Mouse (Mus musculus): ENCODE results near the gene Sbno2. TPM values are rescaled to one million over a fixed set of nuclear protein-coding genes. Genes with fewer than 3 reads are reported as not detected.

The Sbno2 gene
- polyA plus RNA-seq, 1 experiment from 2014 or later: 9.6 TPM

DNA sequence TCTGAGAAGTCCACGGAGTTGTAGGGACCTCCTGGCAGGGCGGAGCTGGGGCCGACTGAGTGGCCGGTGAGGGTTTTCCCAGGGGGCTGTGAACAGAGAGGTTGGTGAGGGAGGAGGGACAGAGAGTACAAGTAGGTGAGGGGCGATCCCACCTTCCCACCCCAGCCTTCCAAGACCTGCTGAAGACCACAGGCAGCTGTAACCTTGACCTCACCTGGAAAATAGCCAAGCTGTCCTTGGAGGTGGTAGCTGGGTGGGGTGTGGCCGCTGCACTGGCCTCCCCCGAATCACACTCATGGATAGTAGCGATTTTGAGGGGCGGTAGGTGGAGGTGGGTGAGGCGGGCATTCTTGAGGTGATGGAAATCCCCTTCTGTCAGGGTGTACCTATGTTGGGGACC, 29.8 kb upstream of the Sbno2 start:
- DNase-seq (ENCODE audit: low spot score) (no peak), ATAC-seq (replicated peaks; ENCODE audit: low FRiP score, low read depth) (no peak)
- peaks cover 30% of the 10 kb centered on the region; the same call in 1 of the 2 replicates for H3K4me1 ChIP-seq (replicated peaks; ENCODE audit: insufficient read depth, low read length)
- H3K27ac ChIP-seq: no peak overlapping the region
- no peaks in the 10 kb centered on the region for H3K27me3 ChIP-seq (ENCODE audit: insufficient read depth, low read length)
- H3K4me2 ChIP-seq (ENCODE audit: low read length): no peak overlapping the region
- WGBS: 83% methylated on average over 10 of the region's 10 CpGs
- no peak for TF ChIP-seq CTCF (IDR thresholded peaks at IDR 0.05; ENCODE audit: low read depth)
- no peak overlapping the region for H3K9ac ChIP-seq (ENCODE audit: low read depth, low read length)
- no peak overlapping the region for H3K4me3 ChIP-seq (replicated peaks; ENCODE audit: low read depth, low read length)
- no peaks in the 10 kb centered on the region for H3K9me3 ChIP-seq (replicated peaks; ENCODE audit: low read length)
- peaks cover 2% of the 10 kb centered on the region; the same call in 1 of the 2 replicates for H3K36me3 ChIP-seq (ENCODE audit: insufficient read depth, low read length)

DNA sequence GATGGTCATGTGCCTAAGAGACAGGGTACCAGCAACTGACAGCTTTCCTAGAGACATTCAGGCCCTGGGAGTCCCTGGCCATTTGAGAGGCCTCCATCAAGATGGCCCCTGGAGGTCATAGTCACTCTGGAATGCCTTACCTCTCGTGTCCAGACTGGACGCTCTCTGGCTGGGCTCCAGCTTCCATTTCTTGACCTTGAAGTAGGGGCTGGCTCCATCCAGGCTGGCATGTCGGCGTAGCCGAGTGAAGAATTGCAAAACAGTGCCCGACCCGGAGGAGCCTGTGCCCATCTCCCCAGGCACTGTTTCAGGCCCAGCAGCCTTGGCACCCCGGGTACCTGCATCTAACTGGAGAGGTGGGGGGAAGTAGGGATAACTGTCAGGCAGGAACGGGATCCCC, 29.1 kb upstream of the Sbno2 start:
- Histone ChIP-seq H3K4me2 (ENCODE audit: low read length) (no peak overlapping the region), H3K36me3 (ENCODE audit: insufficient read depth, low read length) (peaks cover 10% of the 10 kb centered on the region), H3K27ac (no peak overlapping the region), H3K27me3 (ENCODE audit: insufficient read depth, low read length) (no peaks in the 10 kb centered on the region), H3K9ac (ENCODE audit: low read depth, low read length) (no peak overlapping the region), H3K4me1 (replicated peaks; ENCODE audit: insufficient read depth, low read length) (peaks cover 30% of the 10 kb centered on the region; the same call in 1 of the 2 replicates), H3K4me3 (replicated peaks; ENCODE audit: low read depth, low read length) (no peak overlapping the region), H3K9me3 (replicated peaks; ENCODE audit: low read length) (no peaks in the 10 kb centered on the region)
- ATAC-seq (replicated peaks; ENCODE audit: low FRiP score, low read depth): no peak
- 76% methylated on average over 9 of the region's 9 CpGs for WGBS
- DNase-seq (ENCODE audit: low spot score): no peak
- no peak for TF ChIP-seq CTCF (IDR thresholded peaks at IDR 0.05; ENCODE audit: low read depth)

GRCm38 (mm10) chr10:80133226-80133849, 28.0 kb upstream of the Sbno2 start:
- DNase-seq (ENCODE audit: low spot score): no peak
- 70% methylated on average over 8 of the region's 8 CpGs for WGBS

GRCm38 (mm10) chr10:80131952-80132350, 26.6 kb upstream of the Sbno2 start:
- H3K27me3 ChIP-seq (ENCODE audit: insufficient read depth, low read length): no peaks in the 10 kb centered on the region
- H3K36me3 ChIP-seq (ENCODE audit: insufficient read depth, low read length): peaks cover 34% of the 10 kb centered on the region
- H3K4me3 ChIP-seq (replicated peaks; ENCODE audit: low read depth, low read length): no peak overlapping the region
- WGBS: 47% methylated on average over 27 of the region's 27 CpGs
- H3K4me2 ChIP-seq (ENCODE audit: low read length): peak overlapping the region; percentile 23; the same call in 1 of the 2 replicates
- H3K27ac ChIP-seq: no peak overlapping the region
- H3K9me3 ChIP-seq (replicated peaks; ENCODE audit: low read length): no peaks in the 10 kb centered on the region
- no peak for TF ChIP-seq CTCF (IDR thresholded peaks at IDR 0.05; ENCODE audit: low read depth)
- H3K9ac ChIP-seq (ENCODE audit: low read depth, low read length): no peak overlapping the region
- H3K4me1 ChIP-seq (replicated peaks; ENCODE audit: insufficient read depth, low read length): peaks cover 12% of the 10 kb centered on the region; the same call in 1 of the 2 replicates
- no peak; the same call in 1 of the 2 replicates for ATAC-seq (replicated peaks; ENCODE audit: low FRiP score, low read depth)
- no peak for DNase-seq (ENCODE audit: low spot score)

More at GRCm38 (mm10) chr10:80133226-80133849, 28.0 kb upstream of the Sbno2 start:
- no peak overlapping the region for H3K27ac ChIP-seq
- TF ChIP-seq CTCF (IDR thresholded peaks at IDR 0.05; ENCODE audit: low read depth): peak; percentile 25; the same call in 1 of the 2 replicates
- ATAC-seq (replicated peaks; ENCODE audit: low FRiP score, low read depth): no peak
- peaks cover 20% of the 10 kb centered on the region for H3K36me3 ChIP-seq (ENCODE audit: insufficient read depth, low read length)
- H3K4me3 ChIP-seq (replicated peaks; ENCODE audit: low read depth, low read length): no peak overlapping the region
- no peak overlapping the region for H3K9ac ChIP-seq (ENCODE audit: low read depth, low read length)
- H3K4me1 ChIP-seq (replicated peaks; ENCODE audit: insufficient read depth, low read length): peaks cover 25% of the 10 kb centered on the region; the same call in 1 of the 2 replicates
- no peaks in the 10 kb centered on the region for H3K9me3 ChIP-seq (replicated peaks; ENCODE audit: low read length)
- no peak overlapping the region for H3K4me2 ChIP-seq (ENCODE audit: low read length)
- no peaks in the 10 kb centered on the region for H3K27me3 ChIP-seq (ENCODE audit: insufficient read depth, low read length)

DNA sequence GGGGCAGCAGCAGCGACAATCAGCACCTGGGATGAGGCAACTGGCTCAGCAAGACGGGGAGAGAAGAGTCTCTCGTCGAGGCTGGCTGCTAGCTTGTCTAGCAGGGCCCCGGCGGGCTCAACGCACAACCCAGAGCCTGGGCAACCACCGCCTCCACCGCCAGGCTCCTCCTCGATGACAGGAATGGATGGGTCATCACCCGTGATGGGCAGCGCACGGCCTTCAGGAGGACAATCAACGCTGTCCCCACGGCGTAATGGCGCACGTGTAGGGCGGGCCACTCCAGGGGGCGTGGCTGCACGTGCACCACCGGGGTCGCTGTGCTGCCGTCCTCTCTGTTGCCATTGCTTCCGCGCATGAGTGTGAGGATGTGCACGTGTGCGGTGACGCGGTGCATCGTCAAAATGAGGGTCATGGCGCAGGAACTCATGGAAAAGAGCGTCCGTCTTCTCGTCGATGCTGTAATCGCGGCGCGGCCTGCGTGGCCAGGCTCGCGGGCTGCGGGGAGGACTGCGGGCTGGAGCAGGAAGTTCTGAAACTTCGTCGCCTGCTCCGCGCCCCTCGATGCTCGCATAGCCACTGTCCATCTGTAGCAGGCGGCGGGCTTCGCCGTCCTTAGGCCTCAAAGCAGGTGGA, 26.1 kb upstream of the Sbno2 start:
- Histone ChIP-seq H3K36me3 (ENCODE audit: insufficient read depth, low read length) (peaks cover 38% of the 10 kb centered on the region), H3K4me1 (replicated peaks; ENCODE audit: insufficient read depth, low read length) (peaks cover 7% of the 10 kb centered on the region; the same call in 1 of the 2 replicates), H3K9ac (ENCODE audit: low read depth, low read length) (no peak overlapping the region), H3K27me3 (ENCODE audit: insufficient read depth, low read length) (no peaks in the 10 kb centered on the region), H3K9me3 (replicated peaks; ENCODE audit: low read length) (no peaks in the 10 kb centered on the region), H3K4me2 (ENCODE audit: low read length) (peak overlapping the region; percentile 23; the same call in 1 of the 2 replicates), H3K4me3 (replicated peaks; ENCODE audit: low read depth, low read length) (0 out of 2 replicates have a peak overlapping the region, but pooled peaks have one; percentile 10), H3K27ac (no peak overlapping the region)
- TF ChIP-seq CTCF (IDR thresholded peaks at IDR 0.05; ENCODE audit: low read depth): no peak
- ATAC-seq (replicated peaks; ENCODE audit: low FRiP score, low read depth) (peak; percentile 42; the same call in 1 of the 2 replicates), DNase-seq (ENCODE audit: low spot score) (peak; percentile 53)
- 25% methylated on average over 55 of the region's 55 CpGs for WGBS

- Histone ChIP-seq H3K4me3 (replicated peaks; ENCODE audit: low read depth, low read length) (no peak overlapping the region), H3K27ac (no peak overlapping the region), H3K4me2 (ENCODE audit: low read length) (no peak overlapping the region), H3K9me3 (replicated peaks; ENCODE audit: low read length) (no peaks in the 10 kb centered on the region), H3K36me3 (ENCODE audit: insufficient read depth, low read length) (peaks cover 46% of the 10 kb centered on the region), H3K27me3 (ENCODE audit: insufficient read depth, low read length) (no peaks in the 10 kb centered on the region), H3K4me1 (replicated peaks; ENCODE audit: insufficient read depth, low read length) (peaks cover 7% of the 10 kb centered on the region; the same call in 1 of the 2 replicates), H3K9ac (ENCODE audit: low read depth, low read length) (no peak overlapping the region)
- peak; percentile 28; the same call in 1 of the 2 replicates for TF ChIP-seq CTCF (IDR thresholded peaks at IDR 0.05; ENCODE audit: low read depth)
- DNase-seq (ENCODE audit: low spot score): no peak
- WGBS: 69% methylated on average over 18 of the region's 18 CpGs
- ATAC-seq (replicated peaks; ENCODE audit: low FRiP score, low read depth): no peak
Measured at GRCm38 (mm10) chr10:80130403-80131031, 25.1 kb upstream of the Sbno2 start.

Measured in kidney, postnatal 0 days (tissue).